Mouse (Mus musculus) brain, embryonic 14.5 days (tissue): Measurements from ENCODE around the gene Arhgap44. TPM values are rescaled to one million over a fixed set of nuclear protein-coding genes. Genes with fewer than 3 reads are reported as not detected.

Experiments
- DNase-seq: peaks from one replicate; pipeline ENCODE4 v3.0.0-alpha.2; 2011; ENCODE audit warnings: low read depth
- CTCF ChIP-seq: fragments of 200-500 bp; IDR thresholded peaks from 2 replicates; pipeline ENCODE4 v1.5.1; 2012; ENCODE audit warnings: inconsistent platforms, mild to moderate bottlenecking, moderate library complexity, borderline replicate concordance; ENCODE audit not compliant: insufficient read depth, insufficient read length; ENCODE audit errors: extremely low read depth
- POLR2A ChIP-seq: fragments of 200-500 bp; IDR thresholded peaks from 2 replicates; pipeline ENCODE4 v1.6.1; 2012; ENCODE audit warnings: mild to moderate bottlenecking, inconsistent platforms, borderline replicate concordance; ENCODE audit not compliant: poor library complexity, insufficient read depth, insufficient read length, severe bottlenecking; ENCODE audit errors: extremely low read depth
- polyA plus RNA-seq: library from polyadenylated mRNA; depleted of rRNA; stranded (reverse); fragments of >200 nt; gene quantifications from 2 replicates; pipeline ENCODE4 v1.2.3, GENCODE M21; 2012; rRNA removed

Gene Arhgap44
- polyA plus RNA-seq, 1 experiment = 12.2 TPM

DNA sequence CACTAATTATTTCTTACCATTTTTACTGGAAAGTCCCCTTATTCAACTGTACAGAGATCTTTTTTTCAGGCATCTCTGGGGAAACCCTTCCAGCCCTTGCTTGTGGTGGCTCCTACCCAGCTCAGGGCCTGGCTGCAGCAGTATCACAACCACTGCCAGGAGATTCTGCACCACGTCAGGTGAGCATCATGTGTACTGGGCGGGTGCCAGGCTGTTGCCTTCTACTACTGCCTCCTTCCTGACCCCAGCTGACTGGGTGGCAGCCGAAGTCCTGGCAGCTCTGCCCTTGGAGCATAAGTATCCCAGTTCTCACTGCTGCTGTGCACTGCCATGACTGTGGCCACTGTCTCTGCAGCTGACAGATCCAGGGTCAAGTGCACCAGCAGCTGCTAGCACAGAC, 164.3 kb downstream of the Arhgap44 start:
- DNase-seq = no peak
- TF ChIP-seq POLR2A = no peak
- TF ChIP-seq CTCF = no peak

DNA sequence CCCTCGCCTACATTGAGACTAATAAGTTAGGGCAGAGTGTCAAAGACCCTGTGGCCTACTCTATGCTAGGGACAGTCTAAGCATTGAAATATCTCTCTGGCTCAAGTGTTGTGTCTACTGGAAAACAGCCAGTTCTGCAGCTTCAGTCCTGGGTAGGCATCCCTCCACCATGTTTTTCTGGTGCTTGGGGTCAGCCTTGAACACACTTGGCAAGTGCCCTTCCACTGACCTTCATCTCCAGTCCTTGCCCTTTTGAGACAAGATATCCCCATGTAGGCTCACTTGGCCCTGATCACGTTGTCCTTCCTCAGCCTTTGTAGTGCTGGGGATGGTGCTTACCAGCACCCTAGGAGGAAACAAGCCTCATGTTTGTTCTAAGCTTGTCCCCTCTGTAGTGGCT, 174.2 kb downstream of the Arhgap44 start:
- TF ChIP-seq POLR2A = no peak
- no peak for TF ChIP-seq CTCF
- DNase-seq = no peak

DNA sequence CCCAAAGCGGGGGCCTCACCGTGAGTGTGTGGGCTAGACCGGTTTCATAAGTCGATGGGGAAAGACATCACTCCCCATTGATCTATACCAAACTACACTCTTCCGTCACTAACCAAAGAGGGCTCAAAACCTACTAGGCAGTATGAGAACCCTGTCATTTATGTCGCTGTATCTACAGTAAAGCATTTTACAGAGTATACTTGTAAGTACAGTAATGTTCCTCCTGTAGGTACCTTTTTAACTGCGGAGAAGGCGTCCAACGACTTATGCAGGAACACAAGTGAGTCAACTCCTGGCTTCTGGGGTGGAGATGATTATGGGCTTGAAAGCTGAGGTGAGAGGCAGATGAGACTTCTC, 183.3 kb downstream of the Arhgap44 start:
- no peak for TF ChIP-seq CTCF
- TF ChIP-seq POLR2A = no peak
- no peak for DNase-seq

DNA sequence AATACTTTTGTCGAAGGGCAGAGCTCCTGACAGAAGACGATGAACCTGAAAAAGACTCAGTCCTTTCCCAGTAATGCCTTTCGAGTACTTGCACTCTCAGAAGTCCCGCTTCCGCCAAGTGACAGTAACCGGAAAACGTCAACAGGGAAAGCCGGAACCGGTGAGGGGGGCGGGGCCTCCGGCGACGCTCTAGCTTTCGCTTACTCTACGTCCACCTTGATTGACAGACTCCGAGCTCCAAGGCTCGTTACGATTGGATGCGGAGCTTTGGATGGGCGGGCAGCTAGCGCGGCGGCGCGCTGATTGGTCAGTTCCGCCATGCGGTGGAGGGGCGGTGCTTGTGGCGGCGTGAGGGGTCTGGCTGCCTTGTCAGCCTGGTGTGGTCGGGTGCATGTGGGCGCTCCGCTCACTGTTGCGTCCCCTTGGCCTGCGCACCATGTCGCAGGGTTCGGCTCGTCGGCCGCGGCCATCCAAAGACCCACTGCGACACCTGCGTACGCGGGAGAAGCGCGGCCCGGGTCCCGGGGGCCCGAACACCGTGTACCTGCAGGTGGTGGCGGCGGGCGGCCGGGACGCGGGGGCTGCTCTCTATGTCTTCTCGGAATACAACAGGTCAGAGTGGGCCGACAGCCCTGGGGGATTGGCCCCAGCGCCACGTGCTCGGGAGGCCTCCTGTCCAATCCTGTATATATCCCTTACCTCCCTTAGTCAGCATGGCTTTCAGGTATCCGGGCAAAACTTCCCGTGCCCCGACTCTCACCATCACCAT, 183.9 kb downstream of the Arhgap44 start, which contains the start of gene Elac2:
Gene Elac2, plus strand, starts transcription at position 319 of the 769 bp plus-strand sequence.
- peak; percentile 81; the same call in 1 of the 2 replicates for TF ChIP-seq POLR2A
- TF ChIP-seq CTCF = no peak

DNA sequence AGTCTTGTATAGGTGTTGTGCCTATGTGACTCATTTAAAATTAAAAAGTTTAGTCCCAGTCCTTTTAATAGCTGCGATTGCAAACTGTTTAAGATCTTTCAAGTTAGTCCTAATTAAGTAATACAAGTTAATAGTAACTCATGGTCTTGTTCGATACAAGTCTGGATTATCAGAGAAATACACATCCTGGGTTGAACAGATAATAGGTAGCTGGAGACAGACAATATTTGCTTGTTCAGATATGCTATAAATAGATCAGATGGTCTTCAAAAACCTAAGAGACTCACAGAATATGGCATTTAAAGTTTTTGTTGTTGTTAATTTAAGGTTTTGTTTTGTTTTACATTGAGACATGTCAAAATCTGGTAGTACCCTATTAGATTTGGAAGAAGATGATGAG, 190.3 kb downstream of the Arhgap44 start:
- no peak for TF ChIP-seq POLR2A
- no peak for TF ChIP-seq CTCF
- DNase-seq = no peak

More for the DNA sequence above, 183.9 kb downstream of the Arhgap44 start, which contains the start of gene Elac2:
- peak; percentile 99 for DNase-seq

DNA sequence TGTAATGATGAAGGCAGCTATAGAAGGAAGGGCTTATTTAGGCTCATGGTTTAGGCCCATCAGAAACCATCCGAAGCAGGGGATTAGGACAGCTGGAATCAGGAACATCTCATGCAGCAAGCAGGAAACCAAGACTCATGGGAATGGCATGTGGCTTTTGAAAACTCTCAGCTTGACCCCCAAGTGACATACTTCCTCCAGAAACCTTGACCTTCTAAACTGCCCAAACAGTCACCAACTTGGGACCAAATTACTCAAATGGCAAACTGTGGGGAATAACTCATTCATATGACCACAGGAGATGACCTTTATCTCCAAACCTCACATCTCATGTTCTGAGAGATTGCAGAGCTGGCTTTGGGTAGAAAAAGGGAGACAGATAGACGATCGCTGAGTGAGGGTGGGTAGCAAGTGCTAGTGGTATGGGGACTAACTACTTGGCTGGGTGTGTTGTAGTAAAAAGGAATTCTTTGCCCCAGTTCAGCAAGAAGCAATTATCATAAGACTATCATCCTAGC, 191.2 kb downstream of the Arhgap44 start:
- no peak for TF ChIP-seq POLR2A
- TF ChIP-seq CTCF = no peak
- no peak for DNase-seq

- DNase-seq = no peak
- no peak for TF ChIP-seq POLR2A
- TF ChIP-seq CTCF = no peak
These were observed 193.8 kb downstream of the Arhgap44 start for GRCm38 (mm10) chr11:64968939-64969342.

DNA sequence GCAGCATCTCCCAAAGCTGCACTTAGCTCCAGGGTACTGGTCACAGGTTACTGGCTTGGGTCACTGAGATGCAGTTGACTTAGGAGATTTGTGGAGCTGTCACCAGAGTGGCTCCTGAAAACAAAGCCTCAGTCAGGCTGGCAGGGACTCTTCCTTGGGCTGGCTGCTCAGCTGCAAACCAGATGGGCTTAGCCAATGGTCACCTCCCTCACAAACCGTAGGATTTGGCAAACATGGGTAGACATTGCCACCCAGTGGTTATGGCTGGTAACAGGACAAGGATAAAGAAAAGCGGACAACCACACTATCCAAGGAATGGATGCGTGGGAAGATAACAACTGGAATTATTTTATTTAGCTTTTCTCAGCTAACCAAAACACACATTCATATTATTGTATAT, 194.3 kb downstream of the Arhgap44 start:
- DNase-seq = peak; percentile 93

DNA sequence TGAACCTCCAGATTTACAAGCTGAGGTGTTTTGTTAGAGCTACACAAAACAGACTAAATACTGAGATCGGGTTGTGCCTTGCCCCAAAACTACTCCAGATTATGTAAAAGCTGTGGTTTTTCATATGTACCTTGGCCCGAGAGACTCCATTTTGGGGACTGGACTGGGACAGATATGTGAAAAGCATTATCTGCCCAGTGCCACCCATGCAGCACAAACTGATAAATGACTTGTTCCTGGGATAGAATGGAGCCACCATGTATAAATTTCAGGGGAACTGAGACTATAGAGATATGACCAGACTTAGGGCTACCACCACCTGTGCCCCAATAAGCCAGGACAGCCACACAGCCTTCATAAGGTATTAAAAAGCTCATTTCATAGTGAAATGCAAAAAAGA, 200.1 kb downstream of the Arhgap44 start:
- DNase-seq = no peak
- TF ChIP-seq CTCF (no peak), POLR2A (no peak)

More for the DNA sequence above, 194.3 kb downstream of the Arhgap44 start:
- peak; percentile 88 for TF ChIP-seq CTCF
- TF ChIP-seq POLR2A = no peak

DNA sequence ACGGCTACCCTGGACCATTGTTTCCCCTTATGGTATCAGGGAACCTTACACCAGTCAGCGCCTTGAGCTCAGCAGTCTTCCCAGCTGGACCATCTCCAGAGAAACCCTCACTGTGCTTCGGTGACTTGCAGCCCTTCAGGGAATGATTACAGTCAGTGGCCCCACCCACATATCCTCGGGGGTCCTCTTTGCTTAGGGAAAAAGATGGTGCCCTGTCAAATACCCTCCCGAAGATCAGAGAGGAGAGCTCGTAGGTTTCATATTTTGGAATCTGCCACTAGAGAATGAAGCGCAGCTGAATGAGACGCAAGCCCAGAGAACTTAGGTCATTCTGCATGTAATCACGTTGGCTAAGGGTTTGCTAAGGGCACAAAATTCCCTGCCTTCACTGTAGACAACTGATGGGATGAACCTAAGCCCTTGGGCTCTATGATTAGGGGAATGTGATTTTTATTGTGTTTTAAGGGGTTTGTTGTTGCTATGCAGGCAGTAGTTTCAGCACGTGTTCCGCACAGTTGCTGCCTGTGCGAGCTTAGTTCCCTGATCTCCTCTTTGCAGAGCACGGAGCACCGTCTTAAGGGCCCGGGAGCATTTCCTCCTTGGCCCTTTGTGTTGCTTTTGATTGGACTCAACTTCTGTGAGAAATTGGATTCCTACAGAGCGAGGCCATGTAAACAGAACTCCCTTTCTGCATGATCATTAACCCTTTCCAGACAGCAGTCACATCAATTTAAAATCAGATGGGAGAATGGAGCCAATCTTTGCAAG, 205.6 kb downstream of the Arhgap44 start:
- peak; percentile 51 for DNase-seq
- TF ChIP-seq CTCF = no peak
- no peak for TF ChIP-seq POLR2A

Other genes starting within 250 kb of the Arhgap44 start
- 35.5 and 35.7 TPM in 2 replicates for gene Elac2, start 183.9 kb downstream of the Arhgap44 start, polyA plus RNA-seq
- 0.30 and 0.38 TPM in 2 replicates for gene 1700086D15Rik, start 3.1 kb downstream of the Arhgap44 start, polyA plus RNA-seq
- gene Myocd, start 107.0 kb upstream of the Arhgap44 start, polyA plus RNA-seq = 0.10 and 0.40 TPM in 2 replicates